Mouse (Mus musculus) limb, embryonic 10.5 days (tissue): ENCODE measurements around the gene Mrps27. TPM values are rescaled to one million over a fixed set of nuclear protein-coding genes. Genes with fewer than 3 reads are reported as not detected.

Source experiments
- DNase-seq: peaks from one replicate; pipeline ENCODE4 v3.0.0-alpha.2; 2017; ENCODE audit warnings: low spot score
- H3K27ac ChIP-seq: fragments of 300-500 bp; sonication (generic); 2 replicates; pipeline ENCODE4 v1.5.1; 2016; ENCODE audit warnings: mild to moderate bottlenecking
- H3K27me3 ChIP-seq: fragments of 300-500 bp; sonication (generic); 2 replicates; pipeline ENCODE4 v1.6.1; 2016; ENCODE audit warnings: low read depth, mild to moderate bottlenecking; ENCODE audit not compliant: poor library complexity, severe bottlenecking
- H3K36me3 ChIP-seq: fragments of 300-500 bp; sonication (generic); 2 replicates; pipeline ENCODE4 v1.6.1; 2016; ENCODE audit warnings: mild to moderate bottlenecking, moderate library complexity
- H3K4me1 ChIP-seq: fragments of 300-500 bp; sonication (generic); 2 replicates; pipeline ENCODE4 v1.6.1; 2016
- H3K4me3 ChIP-seq: fragments of 300-500 bp; sonication (generic); 2 replicates; pipeline ENCODE4 v1.5.1; 2016; ENCODE audit warnings: mild to moderate bottlenecking, moderate library complexity
- H3K9me3 ChIP-seq: fragments of 300-500 bp; sonication (generic); replicated peaks from 2 replicates; pipeline ENCODE4 v1.6.1; 2016; ENCODE audit warnings: mild to moderate bottlenecking
- WGBS: fragments of 180-500 bp; shearing (Covaris S2); methylation state at CpG from one replicate; pipeline ENCODE4 v1.1.7; 2016; 5-methylcytosine and 5-hydroxymethylcytosine counted together
- polyA plus RNA-seq: library from polyadenylated mRNA; unstranded; fragments of >200 nt; fragmentation: Nextera tagmentation; extraction: Ambion mirVana; gene quantifications from 2 replicates; pipeline ENCODE4 v1.2.1, GENCODE M21; 2016

Gene Mrps27
- polyA plus RNA-seq, 1 experiment from 2014 or later: 85.4 TPM

DNA sequence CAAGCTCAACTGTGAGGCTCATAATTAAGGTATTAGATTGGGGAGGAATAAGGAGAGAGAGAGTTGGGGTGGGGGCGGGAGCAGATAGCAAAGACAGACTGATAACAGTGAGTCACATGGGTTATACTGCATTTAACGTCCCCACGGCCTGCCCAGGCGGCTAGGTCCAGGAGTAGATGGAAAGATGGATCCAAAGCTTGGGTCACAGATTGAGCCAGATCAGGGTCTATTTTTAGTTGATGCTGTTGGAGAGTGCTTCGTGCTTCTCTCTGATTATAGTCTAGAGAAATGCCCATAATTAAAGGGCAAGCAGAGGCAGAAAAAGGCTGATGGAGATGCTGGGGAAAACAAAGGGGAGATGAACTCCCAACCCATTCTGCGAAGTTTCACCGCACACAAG lies 110.4 kb downstream of the Mrps27 start:
- Histone ChIP-seq H3K27me3 (no peaks in the 10 kb centered on the region), H3K27ac (no peak overlapping the region), H3K36me3 (no peaks in the 10 kb centered on the region), H3K9me3 (no peaks in the 10 kb centered on the region), H3K4me3 (no peak overlapping the region), H3K4me1 (peaks cover 6% of the 10 kb centered on the region; the same call in 1 of the 2 replicates)
- 88% methylated on average over 7 of the region's 7 CpGs for WGBS
- no peak for DNase-seq

DNA sequence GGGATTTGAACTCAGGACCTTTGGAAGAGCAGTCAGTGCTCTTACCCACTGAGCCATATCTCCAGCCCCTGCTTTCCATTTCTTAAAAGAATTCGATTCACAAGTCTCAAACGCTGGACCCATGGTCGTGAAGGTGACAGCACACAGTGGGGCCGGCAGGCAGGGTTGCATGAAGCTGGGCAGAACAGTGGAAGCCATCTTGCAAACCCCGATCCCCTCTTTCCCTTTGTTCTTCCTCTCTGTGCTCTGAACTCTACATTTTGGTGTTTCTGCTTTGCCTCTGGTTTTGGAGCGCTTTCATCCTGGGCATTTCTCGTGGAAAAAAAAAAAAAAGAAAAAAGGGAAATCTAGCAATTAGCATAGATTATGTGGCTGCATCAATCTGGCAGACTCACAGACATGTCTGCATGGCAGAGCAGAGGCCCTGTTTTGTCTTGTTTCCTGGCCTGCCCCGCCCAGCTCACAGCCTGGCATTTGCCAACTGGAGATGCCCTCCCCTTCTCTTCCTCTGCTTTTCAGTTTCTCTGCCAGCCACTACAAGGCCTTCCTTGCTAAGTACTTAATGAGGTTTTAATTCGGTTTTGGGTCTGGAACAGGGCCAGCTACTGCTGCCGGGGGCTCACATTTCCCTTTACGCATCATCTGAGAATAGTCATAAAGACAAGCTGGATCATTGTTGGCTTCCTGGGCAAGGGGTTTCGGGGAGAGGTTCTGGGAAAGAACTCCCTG lies 114.2 kb downstream of the Mrps27 start:
- peaks cover 5% of the 10 kb centered on the region; the same call in 1 of the 2 replicates for H3K4me1 ChIP-seq
- no peak for DNase-seq
- WGBS: 88% methylated on average over 12 of the region's 12 CpGs
- peak overlapping the region; percentile 9; the same call in 1 of the 2 replicates for H3K27ac ChIP-seq
- no peaks in the 10 kb centered on the region for H3K9me3 ChIP-seq
- no peak overlapping the region for H3K4me3 ChIP-seq
- peaks cover 4% of the 10 kb centered on the region; the same call in 1 of the 2 replicates for H3K36me3 ChIP-seq
- no peaks in the 10 kb centered on the region for H3K27me3 ChIP-seq

DNA sequence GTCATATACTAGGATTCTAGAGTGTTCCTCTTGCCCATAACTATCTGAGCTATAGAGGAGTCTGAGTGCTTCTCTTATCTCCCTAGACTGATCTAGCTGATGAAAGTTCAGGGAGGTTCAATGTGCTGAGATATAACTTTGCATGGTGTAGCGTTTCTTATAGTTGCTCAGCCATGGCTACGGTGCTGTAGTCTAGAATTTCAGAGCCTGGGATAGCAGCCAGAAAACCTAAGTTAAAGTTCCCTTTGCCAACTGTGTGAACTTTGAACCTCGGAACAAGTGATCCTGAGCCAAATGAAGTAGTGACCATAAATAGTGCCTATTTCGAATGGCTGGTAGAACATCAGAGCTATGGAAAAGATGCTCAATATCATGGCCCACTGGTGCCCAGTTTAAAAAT lies 115.0 kb downstream of the Mrps27 start:
- Histone ChIP-seq H3K27me3 (no peaks in the 10 kb centered on the region), H3K27ac (no peak overlapping the region)
- WGBS: 94% methylated on average over 4 of the region's 4 CpGs

DNA sequence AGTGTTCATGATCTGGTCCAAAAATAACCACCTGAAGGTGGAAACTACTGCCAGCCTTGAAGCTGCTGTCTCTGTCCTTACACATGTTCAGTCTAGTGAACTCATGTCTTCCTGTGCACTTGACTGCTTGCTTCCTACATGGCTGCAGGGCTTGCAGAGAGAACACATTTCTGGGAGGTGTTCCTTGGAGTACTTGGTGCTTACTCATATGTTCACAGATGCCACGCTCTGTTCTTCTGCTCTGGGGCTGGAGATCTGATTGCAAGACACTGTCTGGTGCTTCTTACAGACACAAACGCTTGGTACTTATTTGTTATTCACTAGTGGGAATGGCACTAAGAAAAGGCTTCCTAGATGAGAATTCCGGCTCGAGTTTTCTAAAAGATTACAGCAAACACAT lies 117.3 kb downstream of the Mrps27 start:
- Histone ChIP-seq H3K9me3 (no peaks in the 10 kb centered on the region), H3K27me3 (no peaks in the 10 kb centered on the region)
- WGBS: 94% methylated on average over 4 of the region's 4 CpGs

More for the DNA sequence above, 115.0 kb downstream of the Mrps27 start:
- Histone ChIP-seq H3K4me1 (peaks cover 10% of the 10 kb centered on the region), H3K9me3 (no peaks in the 10 kb centered on the region), H3K36me3 (peaks cover 4% of the 10 kb centered on the region; the same call in 1 of the 2 replicates), H3K4me3 (no peak overlapping the region)
- DNase-seq: no peak

DNA sequence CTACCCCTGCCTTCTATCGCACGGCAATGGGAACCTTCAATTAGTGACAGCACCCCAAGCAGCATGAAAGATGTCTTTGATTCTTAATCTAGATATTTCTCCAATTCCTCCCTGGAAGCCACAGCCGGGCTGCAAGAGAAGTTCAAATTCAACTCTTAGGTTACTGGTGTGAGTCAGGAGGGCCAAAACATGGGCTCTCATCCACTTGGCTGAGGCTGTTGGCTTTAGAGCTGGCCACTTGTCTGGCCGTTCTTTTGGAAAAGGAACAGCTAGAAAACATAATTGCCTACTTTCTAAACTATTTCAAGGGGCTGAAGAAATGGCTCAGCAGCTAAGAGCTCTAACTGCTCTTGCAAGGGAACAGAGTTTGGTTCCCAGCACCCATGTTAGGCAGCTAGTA lies 120.0 kb downstream of the Mrps27 start:
- H3K4me1 ChIP-seq: peaks cover 16% of the 10 kb centered on the region
- peaks cover 4% of the 10 kb centered on the region; the same call in 1 of the 2 replicates for H3K36me3 ChIP-seq
- no peak for DNase-seq
- H3K27me3 ChIP-seq: no peaks in the 10 kb centered on the region
- H3K9me3 ChIP-seq: no peaks in the 10 kb centered on the region
- WGBS: 74% methylated on average over 4 of the region's 4 CpGs
- H3K4me3 ChIP-seq: no peak overlapping the region
- no peak overlapping the region for H3K27ac ChIP-seq

More for the DNA sequence above, 117.3 kb downstream of the Mrps27 start:
- no peak overlapping the region for H3K4me3 ChIP-seq
- H3K36me3 ChIP-seq: peaks cover 4% of the 10 kb centered on the region; the same call in 1 of the 2 replicates
- no peak overlapping the region for H3K27ac ChIP-seq
- H3K4me1 ChIP-seq: peaks cover 19% of the 10 kb centered on the region
- no peak for DNase-seq

Other genes starting within 250 kb of the Mrps27 start
- gene Zfp366, start 160.0 kb upstream of the Mrps27 start, polyA plus RNA-seq: 0.36 and 0.50 TPM in 2 replicates
- 57.3 and 59.1 TPM in 2 replicates for gene Ptcd2, start 81 bp upstream of the Mrps27 start, polyA plus RNA-seq
- gene Map1b, start 171.8 kb downstream of the Mrps27 start, polyA plus RNA-seq: 60.1 and 64.6 TPM in 2 replicates